Mouse (Mus musculus) B cell, adult 2 months (primary cell): Measurements from ENCODE around the gene Spg20.

Experiments used
- DNase-seq, 2 experiments: peaks; one replicate each; pipeline ENCODE4 v3.0.0; 2022

Spg20 gene

GRCm38 (mm10) chr3:55151656-55152433 is 39.9 kb downstream of the Spg20 start:
- DNase-seq = no peak

- no peak for DNase-seq
Measured at GRCm38 (mm10) chr3:55152673-55153334, 40.9 kb downstream of the Spg20 start.

- no peak for DNase-seq
Measured at GRCm38 (mm10) chr3:55154163-55154562, 42.3 kb downstream of the Spg20 start.

GRCm38 (mm10) chr3:55157413-55157812 is 45.5 kb downstream of the Spg20 start:
- no peak for DNase-seq

GRCm38 (mm10) chr3:55161144-55161543 is 49.2 kb downstream of the Spg20 start:
- DNase-seq = no peak

GRCm38 (mm10) chr3:55163510-55163909 is 51.6 kb downstream of the Spg20 start:
- DNase-seq = no peak

- DNase-seq = no peak
Measured at GRCm38 (mm10) chr3:55172478-55172877, 60.6 kb downstream of the Spg20 start.

GRCm38 (mm10) chr3:55177271-55177670 is 65.4 kb downstream of the Spg20 start:
- DNase-seq = no peak

GRCm38 (mm10) chr3:55181766-55182165 is 69.9 kb downstream of the Spg20 start, which contains the start of gene Sohlh2:
Sohlh2 (plus strand) TSS chr3:55182028.
- DNase-seq = no peak
